Mouse (Mus musculus) adrenal gland, adult 2 months (tissue): ENCODE data around the gene Lmna. TPM values are rescaled to one million over a fixed set of nuclear protein-coding genes. Genes with fewer than 3 reads are reported as not detected.
A peak's percentile ranks its signal among the peaks of the same experiment; 100 is the strongest.

Source experiments
- DNase-seq: peaks from one replicate; pipeline ENCODE4 v3.0.0; 2021
- polyA plus RNA-seq: library from polyadenylated mRNA; depleted of rRNA; stranded (reverse); fragments of >200 nt; gene quantifications from 2 replicates; pipeline ENCODE4 v1.2.3, GENCODE M21; 2012
- total RNA-seq, 2 experiments: library from RNA; stranded (reverse); gene quantifications; 2 replicates each; pipeline ENCODE4 v1.2.3; 2021

Gene Lmna
- total and polyA plus RNA-seq, 3 experiments: 78.2 to 170 (median 158) TPM

GRCm38 (mm10) chr3:88500655-88501365 lies 8.9 kb downstream of the Lmna start:
- DNase-seq: no peak

GRCm38 (mm10) chr3:88500087-88500486 lies 9.7 kb downstream of the Lmna start:
- no peak for DNase-seq

- DNase-seq: no peak
Measured at GRCm38 (mm10) chr3:88499580-88499979, 10.2 kb downstream of the Lmna start.

GRCm38 (mm10) chr3:88495741-88496415 lies 13.9 kb downstream of the Lmna start:
- DNase-seq: peak; percentile 69

GRCm38 (mm10) chr3:88494836-88495628 lies 14.7 kb downstream of the Lmna start:
- DNase-seq: peak; percentile 90

GRCm38 (mm10) chr3:88493706-88494582 lies 15.8 kb downstream of the Lmna start:
- DNase-seq: no peak

- no peak for DNase-seq
Measured at GRCm38 (mm10) chr3:88487396-88487795, 22.4 kb downstream of the Lmna start.

GRCm38 (mm10) chr3:88486887-88487286 lies 22.9 kb downstream of the Lmna start:
- no peak for DNase-seq

- DNase-seq: no peak
Measured at GRCm38 (mm10) chr3:88486043-88486442, 23.7 kb downstream of the Lmna start.

GRCm38 (mm10) chr3:88484597-88485316 lies 25.0 kb downstream of the Lmna start:
- no peak for DNase-seq

GRCm38 (mm10) chr3:88483621-88484020 lies 26.1 kb downstream of the Lmna start:
- peak; percentile 68 for DNase-seq

GRCm38 (mm10) chr3:88483141-88483540 lies 26.6 kb downstream of the Lmna start:
- DNase-seq: no peak

- no peak for DNase-seq
Measured at GRCm38 (mm10) chr3:88482336-88482735, 27.4 kb downstream of the Lmna start.

- no peak for DNase-seq
Measured at GRCm38 (mm10) chr3:88481372-88482040, 28.2 kb downstream of the Lmna start.

- DNase-seq: no peak
Measured at GRCm38 (mm10) chr3:88480679-88481078, 29.1 kb downstream of the Lmna start.

GRCm38 (mm10) chr3:88479828-88480227 lies 29.9 kb downstream of the Lmna start:
- DNase-seq: no peak

GRCm38 (mm10) chr3:88479163-88479562 lies 30.6 kb downstream of the Lmna start:
- no peak for DNase-seq

GRCm38 (mm10) chr3:88477735-88478134 lies 32.0 kb downstream of the Lmna start:
- peak; percentile 82 for DNase-seq

GRCm38 (mm10) chr3:88476403-88476802 lies 33.4 kb downstream of the Lmna start:
- no peak for DNase-seq

GRCm38 (mm10) chr3:88473571-88473970 lies 36.2 kb downstream of the Lmna start:
- no peak for DNase-seq

GRCm38 (mm10) chr3:88473020-88473419 lies 36.7 kb downstream of the Lmna start:
- DNase-seq: no peak
